Comparison of ENCODE assay signal across 15 mouse cellular contexts in genomic region chr8:30863017-30863416, GRCm38 (mm10).
DNase-seq lines count a peak whose midpoint lies in the region; ATAC-seq and TF ChIP-seq lines count a peak whose summit lies in the region.
"Had no signal": no experiment of that assay in that cellular context is flagged by ENCODE, and none has a peak within 500 bp of the region (broad histone marks: within the 10 kb centered on the region; RNA-seq: fewer than 3 reads in every experiment).

No protein-coding gene starts in this region.

- H3K27ac ChIP-seq in embryonic facial prominence, embryonic 14.5 days (replicated peaks; ENCODE audit: low read depth, low read length), result no peak overlapping the region
- no peak overlapping the region for H3K27ac ChIP-seq in embryonic facial prominence, embryonic 10.5 days (replicated peaks)
- peak overlapping the region; percentile 50; the same call in 1 of the 2 replicates for H3K27ac ChIP-seq in hindbrain, embryonic 15.5 days (replicated peaks)
- peak overlapping the region; percentile 63 for H3K27ac ChIP-seq in neural tube, embryonic 15.5 days (replicated peaks)
- no peak overlapping the region for H3K27ac ChIP-seq in lung, postnatal 0 days (ENCODE audit: low read length)
- H3K27ac ChIP-seq: liver, embryonic 12.5 days had no signal

- no peak overlapping the region for H3K4me2 ChIP-seq in embryonic facial prominence, embryonic 14.5 days (ENCODE audit: low read depth, low read length)
- no peak overlapping the region for H3K4me2 ChIP-seq in hindbrain, embryonic 15.5 days
- no peak overlapping the region for H3K4me2 ChIP-seq in neural tube, embryonic 15.5 days
- H3K4me2 ChIP-seq in lung, postnatal 0 days (replicated peaks; ENCODE audit: low read depth, low read length), result no peak overlapping the region
- H3K4me2 ChIP-seq: liver, embryonic 12.5 days had no signal

- TF ChIP-seq CTCF in lung, postnatal 0 days (IDR thresholded peaks at IDR 0.05), result no peak

- H3K4me1 ChIP-seq in embryonic facial prominence, embryonic 14.5 days (ENCODE audit: control insufficient read depth, insufficient read depth, low read length), result no peaks in the 10 kb centered on the region
- H3K4me1 ChIP-seq in embryonic facial prominence, embryonic 10.5 days, result peaks cover 8% of the 10 kb centered on the region; the same call in 1 of the 2 replicates
- H3K4me1 ChIP-seq in hindbrain, embryonic 15.5 days (replicated peaks), result no peaks in the 10 kb centered on the region
- no peaks in the 10 kb centered on the region for H3K4me1 ChIP-seq in neural tube, embryonic 15.5 days
- H3K4me1 ChIP-seq in lung, postnatal 0 days (ENCODE audit: insufficient read depth, low read depth, low read length), result no peaks in the 10 kb centered on the region
- H3K4me1 ChIP-seq: liver, embryonic 12.5 days had no signal

- no peak for TF ChIP-seq EP300 in lung, postnatal 0 days (IDR thresholded peaks at IDR 0.05)

- no peaks in the 10 kb centered on the region for H3K36me3 ChIP-seq in embryonic facial prominence, embryonic 14.5 days (ENCODE audit: control insufficient read depth, insufficient read depth, low read length)
- no peaks in the 10 kb centered on the region for H3K36me3 ChIP-seq in embryonic facial prominence, embryonic 10.5 days (replicated peaks)
- no peaks in the 10 kb centered on the region for H3K36me3 ChIP-seq in hindbrain, embryonic 15.5 days
- H3K36me3 ChIP-seq in neural tube, embryonic 15.5 days, result no peaks in the 10 kb centered on the region
- no peaks in the 10 kb centered on the region for H3K36me3 ChIP-seq in lung, postnatal 0 days (ENCODE audit: insufficient read depth, low read length)
- H3K36me3 ChIP-seq: liver, embryonic 12.5 days had no signal

- DNase-seq in embryonic facial prominence, embryonic 14.5 days (ENCODE audit: low spot score), result peak; percentile 16
- no peak for DNase-seq in embryonic facial prominence, embryonic 10.5 days (ENCODE audit: low spot score)
- peak; percentile 9 for DNase-seq in right cerebral cortex, adult 18-20 months
- DNase-seq in right cerebral cortex, postnatal 4 days, result no peak
- DNase-seq in lung, postnatal 0 days (ENCODE audit: low spot score), result no peak
- no peak for DNase-seq in urinary bladder, postnatal 14 days (ENCODE audit: low spot score)
- DNase-seq: adrenal gland, adult 2 months; gastrocnemius, postnatal 14 days; kidney, adult 18-20 months; lung, postnatal 4 days; spleen, adult 18-20 months; thymus, postnatal 25 days had no signal

- WGBS in embryonic facial prominence, embryonic 14.5 days, result 45% methylated on average over 4 of the region's 4 CpGs
- 51% methylated on average over 4 of the region's 4 CpGs for WGBS in embryonic facial prominence, embryonic 10.5 days
- WGBS in hindbrain, embryonic 15.5 days, result 18% methylated on average over 4 of the region's 4 CpGs
- 30% methylated on average over 4 of the region's 4 CpGs for WGBS in neural tube, embryonic 15.5 days
- WGBS in lung, postnatal 0 days, result 66% methylated on average over 4 of the region's 4 CpGs

- no peaks in the 10 kb centered on the region for H3K9me3 ChIP-seq in embryonic facial prominence, embryonic 14.5 days (ENCODE audit: control insufficient read depth, low read length)
- no peaks in the 10 kb centered on the region for H3K9me3 ChIP-seq in embryonic facial prominence, embryonic 10.5 days
- H3K9me3 ChIP-seq in hindbrain, embryonic 15.5 days, result no peaks in the 10 kb centered on the region
- H3K9me3 ChIP-seq in neural tube, embryonic 15.5 days (replicated peaks), result no peaks in the 10 kb centered on the region
- H3K9me3 ChIP-seq in lung, postnatal 0 days (ENCODE audit: low read length), result no peaks in the 10 kb centered on the region
- H3K9me3 ChIP-seq: liver, embryonic 12.5 days had no signal

- no peak overlapping the region for H3K9ac ChIP-seq in embryonic facial prominence, embryonic 14.5 days (ENCODE audit: low read depth, low read length)
- no peak overlapping the region for H3K9ac ChIP-seq in hindbrain, embryonic 15.5 days
- no peak overlapping the region for H3K9ac ChIP-seq in neural tube, embryonic 15.5 days (replicated peaks)
- no peak overlapping the region for H3K9ac ChIP-seq in lung, postnatal 0 days (replicated peaks; ENCODE audit: low read depth)
- H3K9ac ChIP-seq: liver, embryonic 12.5 days had no signal

- ATAC-seq in embryonic facial prominence, embryonic 14.5 days (ENCODE audit: low read depth), result no peak
- ATAC-seq in hindbrain, embryonic 15.5 days (ENCODE audit: low FRiP score, low read depth), result peak; percentile 80; the same call in 1 of the 2 replicates
- peak; percentile 78; the same call in 1 of the 2 replicates for ATAC-seq in neural tube, embryonic 15.5 days (ENCODE audit: low FRiP score)
- ATAC-seq in lung, postnatal 0 days, result no peak
- ATAC-seq: liver, embryonic 12.5 days had no signal

- H3K4me3 ChIP-seq in embryonic facial prominence, embryonic 14.5 days (ENCODE audit: low read depth, low read length), result no peak overlapping the region
- H3K4me3 ChIP-seq in embryonic facial prominence, embryonic 10.5 days, result no peak overlapping the region
- H3K4me3 ChIP-seq in hindbrain, embryonic 15.5 days, result no peak overlapping the region
- H3K4me3 ChIP-seq in neural tube, embryonic 15.5 days (replicated peaks), result no peak overlapping the region
- H3K4me3 ChIP-seq in lung, postnatal 0 days (ENCODE audit: low read depth, low read length), result no peak overlapping the region
- H3K4me3 ChIP-seq: liver, embryonic 12.5 days had no signal

- H3K27me3 ChIP-seq in embryonic facial prominence, embryonic 14.5 days (replicated peaks; ENCODE audit: control insufficient read depth, insufficient read depth, low read length), result no peaks in the 10 kb centered on the region
- H3K27me3 ChIP-seq in embryonic facial prominence, embryonic 10.5 days (replicated peaks; ENCODE audit: low read depth, poor library complexity, severe bottlenecking), result no peaks in the 10 kb centered on the region
- H3K27me3 ChIP-seq in hindbrain, embryonic 15.5 days, result no peaks in the 10 kb centered on the region
- H3K27me3 ChIP-seq in neural tube, embryonic 15.5 days (replicated peaks), result no peaks in the 10 kb centered on the region
- H3K27me3 ChIP-seq in lung, postnatal 0 days (replicated peaks; ENCODE audit: insufficient read depth, low read length), result no peaks in the 10 kb centered on the region
- H3K27me3 ChIP-seq: liver, embryonic 12.5 days had no signal

Comparison
In these comparisons a context has a peak if more than half of its experiments do, and no peak if none do; other contexts are left out.
1. DNase-seq: peak in embryonic facial prominence, embryonic 14.5 days (single experiment) and right cerebral cortex, adult 18-20 months (single experiment); none in embryonic facial prominence, embryonic 10.5 days (single experiment), right cerebral cortex, postnatal 4 days (single experiment), lung, postnatal 0 days (single experiment) and urinary bladder, postnatal 14 days (single experiment).
2. ATAC-seq: peak in hindbrain, embryonic 15.5 days (single experiment) and neural tube, embryonic 15.5 days (single experiment); none in embryonic facial prominence, embryonic 14.5 days (single experiment) and lung, postnatal 0 days (single experiment).
3. H3K27ac ChIP-seq: peak in hindbrain, embryonic 15.5 days (single experiment) and neural tube, embryonic 15.5 days (single experiment); none in embryonic facial prominence, embryonic 14.5 days (single experiment), embryonic facial prominence, embryonic 10.5 days (single experiment) and lung, postnatal 0 days (single experiment).